Mouse (Mus musculus): Measurements from ENCODE around the gene Nle1. TPM values are rescaled to one million over a fixed set of nuclear protein-coding genes. Genes with fewer than 3 reads are reported as not detected.

Gene Nle1
- 16.7 and 22.9 TPM in 2 replicates for polyA plus RNA-seq (2014; fragmentation: Nextera tagmentation; extraction: Ambion mirVana)

GRCm38 (mm10) chr11:82907651-82908607 lies at the start of gene Nle1:
Gene Nle1 (minus strand): TSS chr11:82908411.
- WGBS (ENCODE audit: insufficient replicate concordance) = 2% methylated on average over 73 of the region's 73 CpGs
- H3K4me1 ChIP-seq (ENCODE audit: control insufficient read depth, insufficient read depth, low read length) = peaks cover 22% of the 10 kb centered on the region
- ATAC-seq (replicated peaks; ENCODE audit: insufficient number of reproducible peaks, low FRiP score, low TSS enrichment) = no peak
- peak within 1 kb of the TSS; percentile 41; the same call in 1 of the 2 replicates for H3K27ac ChIP-seq (ENCODE audit: low read depth, low read length)
- peaks cover 13% of the 10 kb centered on the region; the same call in 1 of the 2 replicates for H3K36me3 ChIP-seq (ENCODE audit: control insufficient read depth, insufficient read depth, low read length)
- peak within 1 kb of the TSS; percentile 80 for H3K9ac ChIP-seq (ENCODE audit: low read depth, low read length)
- peak within 1 kb of the TSS; percentile 86 for H3K4me3 ChIP-seq (ENCODE audit: low read depth, low read length)
- no peaks in the 10 kb centered on the region for H3K9me3 ChIP-seq (replicated peaks; ENCODE audit: control insufficient read depth, low read length)
- H3K27me3 ChIP-seq (ENCODE audit: control insufficient read depth, insufficient read depth, low read length) = no peaks in the 10 kb centered on the region
- H3K4me2 ChIP-seq = peak within 1 kb of the TSS; percentile 92

GRCm38 (mm10) chr11:82956925-82957324 lies 48.7 kb upstream of the Nle1 start:
- Histone ChIP-seq H3K27me3 (ENCODE audit: control insufficient read depth, insufficient read depth, low read length) (peaks cover 19% of the 10 kb centered on the region), H3K9ac (ENCODE audit: low read depth, low read length) (no peak overlapping the region), H3K4me2 (no peak overlapping the region), H3K4me3 (ENCODE audit: low read depth, low read length) (no peak overlapping the region), H3K36me3 (ENCODE audit: control insufficient read depth, insufficient read depth, low read length) (no peaks in the 10 kb centered on the region), H3K9me3 (replicated peaks; ENCODE audit: control insufficient read depth, low read length) (no peaks in the 10 kb centered on the region), H3K27ac (ENCODE audit: low read depth, low read length) (no peak overlapping the region), H3K4me1 (ENCODE audit: control insufficient read depth, insufficient read depth, low read length) (0 out of 2 replicates have a peak, but pooled peaks cover 2% of the 10 kb centered on the region)
- 53% methylated on average over 10 of the region's 10 CpGs for WGBS (ENCODE audit: insufficient replicate concordance)
- no peak for ATAC-seq (replicated peaks; ENCODE audit: insufficient number of reproducible peaks, low FRiP score, low TSS enrichment)

- Histone ChIP-seq H3K36me3 (ENCODE audit: control insufficient read depth, insufficient read depth, low read length) (no peaks in the 10 kb centered on the region), H3K27ac (ENCODE audit: low read depth, low read length) (no peak overlapping the region), H3K9me3 (replicated peaks; ENCODE audit: control insufficient read depth, low read length) (no peaks in the 10 kb centered on the region), H3K4me2 (no peak overlapping the region), H3K4me3 (ENCODE audit: low read depth, low read length) (no peak overlapping the region), H3K27me3 (ENCODE audit: control insufficient read depth, insufficient read depth, low read length) (peaks cover 27% of the 10 kb centered on the region), H3K4me1 (ENCODE audit: control insufficient read depth, insufficient read depth, low read length) (peaks cover 9% of the 10 kb centered on the region; the same call in 1 of the 2 replicates), H3K9ac (ENCODE audit: low read depth, low read length) (no peak overlapping the region)
- 78% methylated on average over 6 of the region's 6 CpGs for WGBS (ENCODE audit: insufficient replicate concordance)
- no peak for ATAC-seq (replicated peaks; ENCODE audit: insufficient number of reproducible peaks, low FRiP score, low TSS enrichment)
These were observed 46.4 kb upstream of the Nle1 start for GRCm38 (mm10) chr11:82954631-82955030.

- Histone ChIP-seq H3K27ac (ENCODE audit: low read depth, low read length) (no peak overlapping the region), H3K9me3 (replicated peaks; ENCODE audit: control insufficient read depth, low read length) (no peaks in the 10 kb centered on the region), H3K4me3 (ENCODE audit: low read depth, low read length) (no peak overlapping the region), H3K27me3 (ENCODE audit: control insufficient read depth, insufficient read depth, low read length) (peaks cover 27% of the 10 kb centered on the region), H3K9ac (ENCODE audit: low read depth, low read length) (no peak overlapping the region), H3K36me3 (ENCODE audit: control insufficient read depth, insufficient read depth, low read length) (no peaks in the 10 kb centered on the region), H3K4me1 (ENCODE audit: control insufficient read depth, insufficient read depth, low read length) (peaks cover 9% of the 10 kb centered on the region; the same call in 1 of the 2 replicates), H3K4me2 (peak overlapping the region; percentile 69)
- WGBS (ENCODE audit: insufficient replicate concordance) = 59% methylated on average over 9 of the region's 9 CpGs
- no peak for ATAC-seq (replicated peaks; ENCODE audit: insufficient number of reproducible peaks, low FRiP score, low TSS enrichment)
These were observed 44.7 kb upstream of the Nle1 start for GRCm38 (mm10) chr11:82952612-82953542.

- ATAC-seq (replicated peaks; ENCODE audit: insufficient number of reproducible peaks, low FRiP score, low TSS enrichment) = no peak
- H3K4me1 ChIP-seq (ENCODE audit: control insufficient read depth, insufficient read depth, low read length) = peaks cover 9% of the 10 kb centered on the region; the same call in 1 of the 2 replicates
- H3K9ac ChIP-seq (ENCODE audit: low read depth, low read length) = peak overlapping the region; percentile 52; the same call in 1 of the 2 replicates
- H3K4me2 ChIP-seq = peak overlapping the region; percentile 69
- no peaks in the 10 kb centered on the region for H3K9me3 ChIP-seq (replicated peaks; ENCODE audit: control insufficient read depth, low read length)
- H3K27ac ChIP-seq (ENCODE audit: low read depth, low read length) = no peak overlapping the region
- peaks cover 27% of the 10 kb centered on the region for H3K27me3 ChIP-seq (ENCODE audit: control insufficient read depth, insufficient read depth, low read length)
- 3% methylated on average over 28 of the region's 28 CpGs for WGBS (ENCODE audit: insufficient replicate concordance)
- peak overlapping the region; percentile 30 for H3K4me3 ChIP-seq (ENCODE audit: low read depth, low read length)
- no peaks in the 10 kb centered on the region for H3K36me3 ChIP-seq (ENCODE audit: control insufficient read depth, insufficient read depth, low read length)
These were observed 43.8 kb upstream of the Nle1 start for GRCm38 (mm10) chr11:82951865-82952611.

GRCm38 (mm10) chr11:82950736-82951481 lies 42.7 kb upstream of the Nle1 start, which contains the start of gene Slfn5:
Gene Slfn5 (plus strand): TSS chr11:82951349.
- H3K36me3 ChIP-seq (ENCODE audit: control insufficient read depth, insufficient read depth, low read length) = no peaks in the 10 kb centered on the region
- peaks cover 27% of the 10 kb centered on the region for H3K27me3 ChIP-seq (ENCODE audit: control insufficient read depth, insufficient read depth, low read length)
- H3K4me2 ChIP-seq = peak within 1 kb of the TSS; percentile 69
- H3K4me1 ChIP-seq (ENCODE audit: control insufficient read depth, insufficient read depth, low read length) = peaks cover 9% of the 10 kb centered on the region; the same call in 1 of the 2 replicates
- ATAC-seq (replicated peaks; ENCODE audit: insufficient number of reproducible peaks, low FRiP score, low TSS enrichment) = no peak
- WGBS (ENCODE audit: insufficient replicate concordance) = 11% methylated on average over 10 of the region's 10 CpGs
- H3K27ac ChIP-seq (ENCODE audit: low read depth, low read length) = no peak within 1 kb of the TSS
- H3K9ac ChIP-seq (ENCODE audit: low read depth, low read length) = peak within 1 kb of the TSS; percentile 52; the same call in 1 of the 2 replicates
- H3K9me3 ChIP-seq (replicated peaks; ENCODE audit: control insufficient read depth, low read length) = no peaks in the 10 kb centered on the region
- H3K4me3 ChIP-seq (ENCODE audit: low read depth, low read length) = peak within 1 kb of the TSS; percentile 30

- peaks cover 11% of the 10 kb centered on the region for H3K4me1 ChIP-seq (ENCODE audit: control insufficient read depth, insufficient read depth, low read length)
- no peak overlapping the region for H3K27ac ChIP-seq (ENCODE audit: low read depth, low read length)
- no peak overlapping the region for H3K4me3 ChIP-seq (ENCODE audit: low read depth, low read length)
- H3K27me3 ChIP-seq (ENCODE audit: control insufficient read depth, insufficient read depth, low read length) = peaks cover 27% of the 10 kb centered on the region
- H3K9ac ChIP-seq (ENCODE audit: low read depth, low read length) = no peak overlapping the region
- H3K36me3 ChIP-seq (ENCODE audit: control insufficient read depth, insufficient read depth, low read length) = no peaks in the 10 kb centered on the region
- no peak for ATAC-seq (replicated peaks; ENCODE audit: insufficient number of reproducible peaks, low FRiP score, low TSS enrichment)
- 66% methylated on average over 9 of the region's 9 CpGs for WGBS (ENCODE audit: insufficient replicate concordance)
- no peak overlapping the region for H3K4me2 ChIP-seq
- H3K9me3 ChIP-seq (replicated peaks; ENCODE audit: control insufficient read depth, low read length) = no peaks in the 10 kb centered on the region
These were observed 40.8 kb upstream of the Nle1 start for GRCm38 (mm10) chr11:82949036-82949435.
